Mouse (Mus musculus) embryonic facial prominence, embryonic 12.5 days (tissue): ENCODE measurements around the gene Gsc. TPM values are rescaled to one million over a fixed set of nuclear protein-coding genes. Genes with fewer than 3 reads are reported as not detected.

Experiments used
- ATAC-seq: fragments of 200-750 bp; cut with Nextera tagmentation; 2 replicates; pipeline ENCODE4 v1.8.0; 2017; ENCODE audit not compliant: insufficient number of reproducible peaks, insufficient read depth, low FRiP score, low TSS enrichment
- H3K27ac ChIP-seq: fragments of 300-500 bp; sonication (generic); 2 replicates; pipeline ENCODE4 v1.5.1; 2016; ENCODE audit warnings: mild to moderate bottlenecking
- H3K27me3 ChIP-seq: fragments of 300-500 bp; sonication (generic); 2 replicates; pipeline ENCODE4 v1.6.1; 2016; ENCODE audit warnings: mild to moderate bottlenecking, moderate library complexity
- H3K36me3 ChIP-seq: fragments of 300-500 bp; sonication (generic); 2 replicates; pipeline ENCODE4 v1.6.1; 2016; ENCODE audit warnings: mild to moderate bottlenecking
- H3K4me1 ChIP-seq: fragments of 300-500 bp; sonication (generic); 2 replicates; pipeline ENCODE4 v1.6.1; 2016
- H3K4me2 ChIP-seq: fragments of 300-500 bp; sonication (generic); replicated peaks from 2 replicates; pipeline ENCODE4 v1.6.1; 2016; ENCODE audit warnings: mild to moderate bottlenecking, moderate library complexity
- H3K4me3 ChIP-seq: fragments of 300-500 bp; sonication (generic); 2 replicates; pipeline ENCODE4 v1.5.1; 2016; ENCODE audit warnings: mild to moderate bottlenecking
- H3K9ac ChIP-seq: fragments of 300-500 bp; sonication (generic); 2 replicates; pipeline ENCODE4 v1.6.1; 2016; ENCODE audit warnings: mild to moderate bottlenecking, moderate library complexity
- H3K9me3 ChIP-seq: fragments of 300-500 bp; sonication (generic); 2 replicates; pipeline ENCODE4 v1.6.1; 2016; ENCODE audit warnings: mild to moderate bottlenecking, moderate library complexity
- WGBS: fragments of 180-500 bp; shearing (Covaris S2); methylation state at CpG from one replicate; pipeline ENCODE4 v1.1.7; 2016; 5-methylcytosine and 5-hydroxymethylcytosine counted together
- polyA plus RNA-seq: library from polyadenylated mRNA; unstranded; fragments of >200 nt; fragmentation: Nextera tagmentation; extraction: Ambion mirVana; gene quantifications from 2 replicates; pipeline ENCODE4 v1.2.1, GENCODE M21; 2016

Gsc gene
- polyA plus RNA-seq, 1 experiment from 2014 or later = 47.2 TPM

- H3K27ac ChIP-seq = peak overlapping the region; percentile 86
- 4% methylated on average over 22 of the region's 22 CpGs for WGBS
These were observed 2.0 kb upstream of the Gsc start for GRCm38 (mm10) chr12:104474881-104475740.

DNA sequence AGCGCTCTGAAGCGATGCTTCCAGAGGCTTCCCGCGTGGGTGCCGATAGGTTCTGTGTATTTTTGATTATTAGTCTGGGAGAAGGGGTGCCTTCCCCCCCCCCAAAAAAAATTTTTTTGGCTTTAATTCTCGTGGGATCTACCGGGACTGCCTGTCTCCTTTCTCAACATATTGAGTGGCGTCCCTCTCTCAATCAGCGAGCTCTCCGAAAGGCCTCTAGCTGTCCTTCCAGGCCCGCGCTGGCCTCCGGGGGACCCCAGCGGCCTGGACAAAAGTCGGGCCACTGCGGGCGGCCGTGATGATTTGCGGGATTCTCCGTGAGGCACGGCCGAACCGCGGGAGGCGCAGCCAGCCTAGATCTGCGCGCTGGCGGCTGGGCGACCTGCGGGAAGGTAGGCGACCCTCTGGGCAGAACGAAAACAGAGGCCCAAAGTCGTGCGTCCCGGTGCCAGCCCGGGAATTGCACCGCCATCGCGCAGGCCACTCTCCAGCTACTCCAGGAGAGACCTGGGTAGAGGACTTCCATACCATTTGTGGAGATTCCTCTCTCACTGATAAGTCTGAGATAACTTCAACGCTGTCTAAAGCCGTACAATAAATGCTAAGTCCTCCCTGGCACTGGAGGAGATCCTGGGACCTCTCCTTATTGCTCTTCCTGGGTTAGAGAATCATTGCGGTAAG lies 1.2 kb upstream of the Gsc start:
- peak overlapping the region; percentile 92 for H3K4me2 ChIP-seq
- ATAC-seq = no peak
- whole genome bisulfite sequencing = under 1% methylated on average over 42 of the region's 42 CpGs
- peaks cover 35% of the 10 kb centered on the region for H3K27me3 ChIP-seq
- H3K9me3 ChIP-seq = no peaks in the 10 kb centered on the region
- H3K4me3 ChIP-seq = peak overlapping the region; percentile 69
- H3K4me1 ChIP-seq = peaks cover 8% of the 10 kb centered on the region
- no peaks in the 10 kb centered on the region for H3K36me3 ChIP-seq
- H3K9ac ChIP-seq = peak overlapping the region; percentile 92
- H3K27ac ChIP-seq = peak overlapping the region; percentile 86

More at GRCm38 (mm10) chr12:104474881-104475740, 2.0 kb upstream of the Gsc start:
- Histone ChIP-seq H3K9ac (peak overlapping the region; percentile 92), H3K27me3 (peaks cover 37% of the 10 kb centered on the region), H3K4me3 (peak overlapping the region; percentile 69), H3K36me3 (no peaks in the 10 kb centered on the region), H3K4me2 (peak overlapping the region; percentile 92), H3K9me3 (no peaks in the 10 kb centered on the region), H3K4me1 (peaks cover 8% of the 10 kb centered on the region)
- ATAC-seq = no peak

GRCm38 (mm10) chr12:104473492-104473891 lies 362 bp upstream of the Gsc start:
- peaks cover 16% of the 10 kb centered on the region for H3K4me1 ChIP-seq

DNA sequence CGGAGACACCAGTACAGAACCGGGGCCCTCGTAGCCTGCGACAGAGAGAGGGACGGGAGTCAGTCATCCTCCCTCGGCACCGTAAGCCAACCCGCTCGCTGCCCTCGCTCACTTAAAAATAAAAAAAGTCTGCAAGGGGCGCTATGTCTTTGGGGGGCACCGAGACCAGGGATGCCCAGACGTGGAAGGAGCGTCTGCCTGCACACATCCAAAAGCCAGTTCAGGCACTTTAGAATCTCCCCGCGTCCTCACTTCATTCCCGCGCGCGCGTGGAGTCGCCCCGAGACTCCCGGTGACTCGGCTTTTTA lies 958 bp downstream of the Gsc start:
- peaks cover 35% of the 10 kb centered on the region for H3K27me3 ChIP-seq
- no peaks in the 10 kb centered on the region for H3K9me3 ChIP-seq
- H3K4me2 ChIP-seq = peak overlapping the region; percentile 92
- no peaks in the 10 kb centered on the region for H3K36me3 ChIP-seq
- WGBS = 1% methylated on average over 25 of the region's 25 CpGs
- peaks cover 21% of the 10 kb centered on the region for H3K4me1 ChIP-seq
- H3K9ac ChIP-seq = peak overlapping the region; percentile 92
- no peak for ATAC-seq
- H3K27ac ChIP-seq = peak overlapping the region; percentile 96
- H3K4me3 ChIP-seq = peak overlapping the region; percentile 69

More at GRCm38 (mm10) chr12:104473492-104473891, 362 bp upstream of the Gsc start:
- no peak for ATAC-seq
- H3K9me3 ChIP-seq = no peaks in the 10 kb centered on the region
- peak overlapping the region; percentile 86 for H3K27ac ChIP-seq
- H3K9ac ChIP-seq = peak overlapping the region; percentile 92
- H3K4me3 ChIP-seq = peak overlapping the region; percentile 69
- no peaks in the 10 kb centered on the region for H3K36me3 ChIP-seq
- whole genome bisulfite sequencing = 1% methylated on average over 16 of the region's 18 CpGs
- peaks cover 33% of the 10 kb centered on the region for H3K27me3 ChIP-seq
- H3K4me2 ChIP-seq = peak overlapping the region; percentile 92

DNA sequence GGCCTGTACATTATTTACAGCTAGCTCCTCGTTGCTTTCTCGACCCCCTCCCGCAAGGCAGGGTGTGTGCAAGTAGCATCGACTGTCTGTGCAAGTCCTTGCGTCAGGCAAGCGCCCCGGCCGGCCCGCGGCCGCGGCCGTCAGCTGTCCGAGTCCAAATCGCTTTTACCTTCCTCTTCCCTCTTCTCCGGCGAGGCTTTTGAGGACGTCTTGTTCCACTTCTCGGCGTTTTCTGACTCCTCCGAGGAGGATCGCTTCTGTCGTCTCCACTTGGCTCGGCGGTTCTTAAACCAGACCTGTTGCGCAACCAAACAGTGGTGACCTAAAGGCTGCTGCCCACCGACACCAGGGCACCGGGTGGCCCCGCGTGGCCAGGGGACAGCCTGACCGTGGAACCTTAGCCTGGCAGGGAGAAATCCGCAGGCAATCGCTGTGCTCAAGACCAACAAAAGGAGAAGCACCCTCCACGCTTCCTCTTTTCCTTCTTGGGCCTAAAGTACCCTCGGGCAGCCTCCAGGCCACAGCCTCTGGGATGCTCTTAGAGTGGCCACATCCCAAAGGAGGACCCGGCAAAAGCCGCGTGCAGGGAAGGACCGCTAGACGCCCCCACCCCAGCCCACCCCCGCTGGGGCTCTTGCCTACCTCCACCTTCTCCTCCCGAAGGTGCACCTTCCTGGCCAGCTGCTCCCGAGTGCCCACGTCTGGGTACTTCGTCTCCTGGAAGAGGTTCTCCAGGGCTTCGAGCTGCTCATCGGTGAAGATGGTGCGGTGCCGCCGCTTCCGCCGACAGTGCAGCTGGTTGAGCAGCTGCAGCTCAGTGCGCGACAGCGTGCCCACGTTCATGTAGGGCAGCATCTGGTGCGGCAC lies 1.5 kb downstream of the Gsc start:
- H3K27me3 ChIP-seq = peaks cover 35% of the 10 kb centered on the region
- no peak for ATAC-seq
- H3K4me2 ChIP-seq = peak overlapping the region; percentile 92
- peak overlapping the region; percentile 92 for H3K9ac ChIP-seq
- H3K4me3 ChIP-seq = peak overlapping the region; percentile 69
- 1% methylated on average over 57 of the region's 57 CpGs for whole genome bisulfite sequencing
- H3K36me3 ChIP-seq = no peaks in the 10 kb centered on the region
- H3K4me1 ChIP-seq = peaks cover 21% of the 10 kb centered on the region
- H3K27ac ChIP-seq = peak overlapping the region; percentile 96
- no peaks in the 10 kb centered on the region for H3K9me3 ChIP-seq

DNA sequence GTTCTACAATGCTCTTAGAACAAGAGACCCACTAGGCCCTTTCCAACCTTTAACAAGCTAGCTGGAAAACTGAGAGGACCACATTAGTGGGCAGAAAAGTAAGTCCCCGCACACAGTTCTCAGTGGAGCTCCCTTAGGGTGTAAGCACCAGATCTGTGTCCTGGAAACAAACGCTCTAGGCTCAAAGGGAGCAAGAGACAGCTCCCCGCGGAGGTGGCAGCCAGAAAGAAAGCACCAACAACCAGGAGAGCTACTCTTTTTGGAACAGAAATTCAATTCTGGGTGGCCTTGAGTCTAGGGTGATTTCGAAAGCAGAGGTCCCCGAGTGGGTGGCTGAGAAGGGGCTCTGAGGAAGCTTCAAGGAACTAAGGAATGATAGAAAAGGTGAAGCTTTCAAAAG lies 2.5 kb downstream of the Gsc start:
- WGBS = 22% methylated on average over 6 of the region's 6 CpGs

GRCm38 (mm10) chr12:104468783-104469182 lies 4.3 kb downstream of the Gsc start:
- Histone ChIP-seq H3K4me1 (peaks cover 27% of the 10 kb centered on the region), H3K27me3 (peaks cover 37% of the 10 kb centered on the region), H3K4me2 (peak overlapping the region; percentile 92), H3K9ac (peak overlapping the region; percentile 6; the same call in 1 of the 2 replicates), H3K4me3 (peak overlapping the region; percentile 69), H3K27ac (peak overlapping the region; percentile 27; the same call in 1 of the 2 replicates), H3K36me3 (no peaks in the 10 kb centered on the region), H3K9me3 (no peaks in the 10 kb centered on the region)
- 1% methylated on average over 4 of the region's 4 CpGs for WGBS
- no peak for ATAC-seq

More for the DNA sequence above, 2.5 kb downstream of the Gsc start:
- ATAC-seq = no peak
- peaks cover 37% of the 10 kb centered on the region for H3K27me3 ChIP-seq
- no peaks in the 10 kb centered on the region for H3K9me3 ChIP-seq
- H3K27ac ChIP-seq = peak overlapping the region; percentile 96
- peaks cover 27% of the 10 kb centered on the region for H3K4me1 ChIP-seq
- H3K9ac ChIP-seq = peak overlapping the region; percentile 92
- peak overlapping the region; percentile 92 for H3K4me2 ChIP-seq
- H3K4me3 ChIP-seq = peak overlapping the region; percentile 69
- no peaks in the 10 kb centered on the region for H3K36me3 ChIP-seq

GRCm38 (mm10) chr12:104467372-104467771 lies 5.8 kb downstream of the Gsc start:
- ATAC-seq = no peak
- Histone ChIP-seq H3K4me1 (peaks cover 24% of the 10 kb centered on the region), H3K9me3 (no peaks in the 10 kb centered on the region), H3K27ac (no peak overlapping the region), H3K36me3 (no peaks in the 10 kb centered on the region), H3K27me3 (peaks cover 35% of the 10 kb centered on the region), H3K4me3 (peak overlapping the region; percentile 8), H3K4me2 (peak overlapping the region; percentile 92), H3K9ac (no peak overlapping the region)
- 29% methylated on average over 6 of the region's 6 CpGs for WGBS

GRCm38 (mm10) chr12:104466930-104467329 lies 6.2 kb downstream of the Gsc start:
- peak overlapping the region; percentile 92 for H3K4me2 ChIP-seq
- H3K27ac ChIP-seq = no peak overlapping the region
- 19% methylated on average over 7 of the region's 7 CpGs for WGBS
- ATAC-seq = no peak
- H3K9me3 ChIP-seq = no peaks in the 10 kb centered on the region
- H3K4me1 ChIP-seq = peaks cover 21% of the 10 kb centered on the region
- no peak overlapping the region for H3K9ac ChIP-seq
- no peaks in the 10 kb centered on the region for H3K36me3 ChIP-seq
- peak overlapping the region; percentile 8 for H3K4me3 ChIP-seq
- H3K27me3 ChIP-seq = peaks cover 31% of the 10 kb centered on the region

- Histone ChIP-seq H3K36me3 (no peaks in the 10 kb centered on the region), H3K9me3 (no peaks in the 10 kb centered on the region), H3K9ac (0 out of 2 replicates have a peak overlapping the region, but pooled peaks have one; percentile 11), H3K4me3 (no peak overlapping the region), H3K4me1 (peaks cover 13% of the 10 kb centered on the region; the same call in 1 of the 2 replicates), H3K27ac (no peak overlapping the region), H3K27me3 (0 out of 2 replicates have a peak, but pooled peaks cover 8% of the 10 kb centered on the region), H3K4me2 (no peak overlapping the region)
- WGBS = 16% methylated on average over 8 of the region's 8 CpGs
- no peak for ATAC-seq
These were observed 11.8 kb downstream of the Gsc start for GRCm38 (mm10) chr12:104461372-104461771.

- H3K9ac ChIP-seq = no peak overlapping the region
- H3K4me1 ChIP-seq = peaks cover 7% of the 10 kb centered on the region; the same call in 1 of the 2 replicates
- no peaks in the 10 kb centered on the region for H3K36me3 ChIP-seq
- 60% methylated on average over 6 of the region's 6 CpGs for WGBS
- 0 out of 2 replicates have a peak, but pooled peaks cover 3% of the 10 kb centered on the region for H3K27me3 ChIP-seq
- no peak for ATAC-seq
- no peaks in the 10 kb centered on the region for H3K9me3 ChIP-seq
- H3K4me2 ChIP-seq = no peak overlapping the region
- no peak overlapping the region for H3K4me3 ChIP-seq
- no peak overlapping the region for H3K27ac ChIP-seq
These were observed 13.8 kb downstream of the Gsc start for GRCm38 (mm10) chr12:104459377-104459776.
